Mouse (Mus musculus): ENCODE measurements at regions not wholly inside any gene's neighbourhood (a gene's known extent, or its start where the extent isn't known, plus 50 kb on each side); places are given as distances from the start of the nearest gene placed in this dataset.

DNA sequence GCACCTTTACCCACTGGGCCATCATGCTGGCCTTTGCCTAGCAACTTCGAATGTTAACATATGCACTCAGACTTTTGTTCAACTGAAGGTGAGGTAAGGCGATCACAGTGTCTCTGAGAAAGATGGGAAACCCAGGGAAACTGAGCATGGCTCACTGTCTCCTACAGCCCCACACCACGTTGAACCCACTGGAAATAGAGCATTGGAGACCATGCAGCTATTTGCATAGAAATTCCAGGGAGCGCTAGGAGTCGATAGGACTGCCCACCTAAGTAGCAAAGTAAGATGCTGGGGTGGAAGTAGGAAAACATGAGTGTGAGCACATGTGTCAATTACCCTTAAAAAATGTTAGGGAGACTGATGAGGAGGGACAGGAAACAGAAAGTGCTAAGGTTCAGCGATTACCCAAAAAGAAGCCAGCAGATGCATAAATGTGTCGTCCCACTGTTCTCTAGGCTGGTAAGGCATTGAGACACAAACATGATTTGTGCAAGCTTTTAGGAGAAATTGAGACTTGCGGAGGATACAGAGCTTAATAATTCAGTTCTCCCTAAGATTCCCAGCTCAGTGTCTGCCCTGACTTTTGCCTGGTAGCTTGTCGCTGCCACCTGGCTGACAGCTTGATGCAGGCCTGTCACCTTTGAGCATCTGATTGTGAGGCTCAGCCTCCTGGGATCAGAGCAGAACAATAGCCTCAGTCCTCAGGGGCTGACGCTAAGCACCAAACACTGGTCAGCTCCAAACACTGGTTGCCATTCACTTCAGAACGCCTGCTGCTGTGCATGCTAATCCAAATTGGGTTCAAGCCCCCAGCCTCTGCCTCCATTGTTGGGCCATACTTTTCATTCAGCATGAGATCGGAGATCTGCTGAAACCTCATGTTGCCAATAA lies 183.7 kb upstream of the Rgma start:
- H3K4me3 ChIP-seq (ENCODE audit: control insufficient read depth in 1 of 2, insufficient read depth in 1 of 2, low read depth in 1 of 2, low read length in 2 of 2): no peak overlapping the region
- no peaks in the 10 kb centered on the region for H3K36me3 ChIP-seq (ENCODE audit: control insufficient read depth, insufficient read depth, low read length)
- H3K9ac ChIP-seq (ENCODE audit: low read length): no peak overlapping the region
- WGBS: 54% methylated on average over 12 of the region's 12 CpGs
- no peak for ATAC-seq (ENCODE audit: insufficient number of reproducible peaks, insufficient read depth, low FRiP score, low read depth)
- no peak overlapping the region for H3K4me2 ChIP-seq (ENCODE audit: low read length)
- no peaks in the 10 kb centered on the region; a peak in 1 of 4 replicates for H3K4me1 ChIP-seq (ENCODE audit: control insufficient read depth in 2 of 2, insufficient read depth in 2 of 2, low read length in 2 of 2)
- H3K27ac ChIP-seq (replicated peaks in 1 of 2; ENCODE audit: control insufficient read depth in 1 of 2, insufficient read depth in 1 of 2, low read depth in 2 of 2, low read length in 2 of 2): no peak overlapping the region
- H3K9me3 ChIP-seq (ENCODE audit: control insufficient read depth, low read length): peaks cover 9% of the 10 kb centered on the region; the same call in 1 of the 2 replicates
- peaks cover 2% of the 10 kb centered on the region; the same call in 1 of the 2 replicates for H3K27me3 ChIP-seq (ENCODE audit: control insufficient read depth, insufficient read depth, low read length)

DNA sequence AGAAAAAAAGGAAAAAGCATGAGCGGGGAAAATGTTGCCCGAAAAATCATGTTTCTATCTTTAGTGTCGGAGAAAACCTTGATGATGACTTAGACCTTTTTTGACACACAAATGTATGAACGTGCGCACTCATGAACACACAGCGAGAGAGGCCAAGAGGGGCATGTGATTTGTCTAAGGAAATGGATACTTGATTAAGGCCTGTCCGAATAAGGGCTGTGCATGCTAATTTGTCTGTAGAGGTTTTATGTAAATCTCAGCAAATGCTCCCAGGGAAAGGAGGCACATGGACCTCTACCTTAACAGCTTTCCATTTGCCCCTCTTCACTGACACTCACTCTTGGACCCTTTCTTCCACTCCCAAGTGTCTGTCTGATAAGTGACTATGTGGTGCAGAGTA lies 182.5 kb upstream of the Rgma start:
- Histone ChIP-seq H3K27me3 (ENCODE audit: control insufficient read depth, insufficient read depth, low read length) (peaks cover 2% of the 10 kb centered on the region; the same call in 1 of the 2 replicates), H3K27ac (replicated peaks in 1 of 2; ENCODE audit: control insufficient read depth in 1 of 2, insufficient read depth in 1 of 2, low read depth in 2 of 2, low read length in 2 of 2) (no peak overlapping the region), H3K4me2 (ENCODE audit: low read length) (no peak overlapping the region), H3K9ac (ENCODE audit: low read length) (no peak overlapping the region), H3K36me3 (ENCODE audit: control insufficient read depth, insufficient read depth, low read length) (no peaks in the 10 kb centered on the region), H3K4me1 (ENCODE audit: control insufficient read depth in 2 of 2, insufficient read depth in 2 of 2, low read length in 2 of 2) (no peaks in the 10 kb centered on the region; a peak in 1 of 4 replicates), H3K4me3 (ENCODE audit: control insufficient read depth in 1 of 2, insufficient read depth in 1 of 2, low read depth in 1 of 2, low read length in 2 of 2) (no peak overlapping the region), H3K9me3 (ENCODE audit: control insufficient read depth, low read length) (peaks cover 9% of the 10 kb centered on the region; the same call in 1 of the 2 replicates)
- ATAC-seq (ENCODE audit: insufficient number of reproducible peaks, insufficient read depth, low FRiP score, low read depth): no peak
- 81% methylated on average over 7 of the region's 7 CpGs for WGBS

DNA sequence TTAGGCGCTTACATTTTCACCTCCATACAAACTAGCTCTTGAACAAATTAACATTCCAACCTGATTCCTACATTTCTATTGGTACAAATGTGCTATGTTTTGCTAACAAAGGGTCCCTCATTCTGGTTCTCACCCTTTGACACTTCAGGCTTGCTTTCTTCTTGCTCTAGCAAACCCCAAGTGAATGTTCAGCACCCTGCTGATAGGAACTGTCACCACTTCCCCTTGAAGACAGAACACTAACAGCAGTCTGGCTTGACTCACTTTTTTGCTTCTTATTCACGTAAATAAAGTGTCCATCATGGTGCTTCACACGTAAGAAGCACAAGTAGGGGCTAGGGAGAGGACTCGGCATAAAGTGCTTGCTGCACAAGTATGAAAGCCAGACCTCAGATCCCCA lies 180.0 kb upstream of the Rgma start:
- no peak overlapping the region for H3K4me2 ChIP-seq (ENCODE audit: low read length)
- H3K4me1 ChIP-seq (ENCODE audit: control insufficient read depth in 2 of 2, insufficient read depth in 2 of 2, low read length in 2 of 2): no peaks in the 10 kb centered on the region; a peak in 1 of 4 replicates
- H3K9me3 ChIP-seq (ENCODE audit: control insufficient read depth, low read length): peaks cover 17% of the 10 kb centered on the region
- peaks cover 2% of the 10 kb centered on the region; the same call in 1 of the 2 replicates for H3K27me3 ChIP-seq (ENCODE audit: control insufficient read depth, insufficient read depth, low read length)
- H3K4me3 ChIP-seq (ENCODE audit: control insufficient read depth in 1 of 2, insufficient read depth in 1 of 2, low read depth in 1 of 2, low read length in 2 of 2): no peak overlapping the region
- H3K36me3 ChIP-seq (ENCODE audit: control insufficient read depth, insufficient read depth, low read length): no peaks in the 10 kb centered on the region
- 13% methylated on average over 4 of the region's 4 CpGs for WGBS
- no peak overlapping the region for H3K9ac ChIP-seq (ENCODE audit: low read length)
- no peak for ATAC-seq (ENCODE audit: insufficient number of reproducible peaks, insufficient read depth, low FRiP score, low read depth)
- H3K27ac ChIP-seq (replicated peaks in 1 of 2; ENCODE audit: control insufficient read depth in 1 of 2, insufficient read depth in 1 of 2, low read depth in 2 of 2, low read length in 2 of 2): no peak overlapping the region

GRCm38 (mm10) chr7:73196851-73197531 lies 178.3 kb upstream of the Rgma start:
- WGBS: 62% methylated on average over 12 of the region's 12 CpGs
- Histone ChIP-seq H3K9ac (ENCODE audit: low read length) (no peak overlapping the region), H3K9me3 (ENCODE audit: control insufficient read depth, low read length) (peaks cover 17% of the 10 kb centered on the region), H3K36me3 (ENCODE audit: control insufficient read depth, insufficient read depth, low read length) (no peaks in the 10 kb centered on the region), H3K4me1 (ENCODE audit: control insufficient read depth in 2 of 2, insufficient read depth in 2 of 2, low read length in 2 of 2) (no peaks in the 10 kb centered on the region; a peak in 1 of 4 replicates), H3K4me2 (ENCODE audit: low read length) (no peak overlapping the region), H3K4me3 (ENCODE audit: control insufficient read depth in 1 of 2, insufficient read depth in 1 of 2, low read depth in 1 of 2, low read length in 2 of 2) (no peak overlapping the region), H3K27me3 (ENCODE audit: control insufficient read depth, insufficient read depth, low read length) (0 out of 2 replicates have a peak, but pooled peaks cover 2% of the 10 kb centered on the region), H3K27ac (replicated peaks in 1 of 2; ENCODE audit: control insufficient read depth in 1 of 2, insufficient read depth in 1 of 2, low read depth in 2 of 2, low read length in 2 of 2) (no peak overlapping the region)
- no peak for ATAC-seq (ENCODE audit: insufficient number of reproducible peaks, insufficient read depth, low FRiP score, low read depth)

DNA sequence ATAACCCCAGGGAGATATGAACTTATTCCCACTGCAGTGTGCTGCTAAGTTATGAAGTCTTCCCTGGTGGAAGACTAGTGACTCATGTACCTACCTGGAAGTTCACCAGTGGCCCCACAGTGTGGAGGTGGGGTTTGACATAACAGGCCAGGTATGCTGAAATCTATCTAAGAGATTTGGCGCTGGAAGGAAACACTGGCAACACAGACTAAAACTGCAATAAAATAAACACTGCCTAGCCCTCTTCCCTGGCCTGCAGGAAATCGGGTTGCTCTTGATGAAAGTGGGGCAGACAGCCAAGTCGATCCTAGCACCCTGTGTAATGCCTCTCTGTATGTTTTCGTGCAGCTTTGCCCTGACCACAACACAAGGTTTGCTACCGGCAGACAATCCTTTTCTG lies 177.2 kb upstream of the Rgma start:
- 52% methylated on average over 5 of the region's 5 CpGs for WGBS
- H3K9ac ChIP-seq (ENCODE audit: low read length): no peak overlapping the region
- no peaks in the 10 kb centered on the region for H3K36me3 ChIP-seq (ENCODE audit: control insufficient read depth, insufficient read depth, low read length)
- H3K9me3 ChIP-seq (ENCODE audit: control insufficient read depth, low read length): peaks cover 17% of the 10 kb centered on the region
- H3K4me1 ChIP-seq (ENCODE audit: control insufficient read depth in 2 of 2, insufficient read depth in 2 of 2, low read length in 2 of 2): no peaks in the 10 kb centered on the region; a peak in 1 of 4 replicates
- 0 out of 2 replicates have a peak, but pooled peaks cover under 1% of the 10 kb centered on the region for H3K27me3 ChIP-seq (ENCODE audit: control insufficient read depth, insufficient read depth, low read length)
- ATAC-seq (ENCODE audit: insufficient number of reproducible peaks, insufficient read depth, low FRiP score, low read depth): no peak
- H3K4me3 ChIP-seq (ENCODE audit: control insufficient read depth in 1 of 2, insufficient read depth in 1 of 2, low read depth in 1 of 2, low read length in 2 of 2): no peak overlapping the region
- no peak overlapping the region for H3K27ac ChIP-seq (replicated peaks in 1 of 2; ENCODE audit: control insufficient read depth in 1 of 2, insufficient read depth in 1 of 2, low read depth in 2 of 2, low read length in 2 of 2)
- no peak overlapping the region for H3K4me2 ChIP-seq (ENCODE audit: low read length)

- WGBS: 77% methylated on average over 6 of the region's 6 CpGs
- no peak overlapping the region for H3K27ac ChIP-seq (replicated peaks in 1 of 2; ENCODE audit: control insufficient read depth in 1 of 2, insufficient read depth in 1 of 2, low read depth in 2 of 2, low read length in 2 of 2)
- H3K27me3 ChIP-seq (ENCODE audit: control insufficient read depth, insufficient read depth, low read length): no peaks in the 10 kb centered on the region
- H3K9ac ChIP-seq (ENCODE audit: low read length): no peak overlapping the region
- H3K9me3 ChIP-seq (ENCODE audit: control insufficient read depth, low read length): peaks cover 13% of the 10 kb centered on the region; the same call in 1 of the 2 replicates
- no peak overlapping the region for H3K4me2 ChIP-seq (ENCODE audit: low read length)
- no peaks in the 10 kb centered on the region; a peak in 1 of 4 replicates for H3K4me1 ChIP-seq (ENCODE audit: control insufficient read depth in 2 of 2, insufficient read depth in 2 of 2, low read length in 2 of 2)
- H3K36me3 ChIP-seq (ENCODE audit: control insufficient read depth, insufficient read depth, low read length): no peaks in the 10 kb centered on the region
- no peak for ATAC-seq (ENCODE audit: insufficient number of reproducible peaks, insufficient read depth, low FRiP score, low read depth)
- no peak overlapping the region for H3K4me3 ChIP-seq (ENCODE audit: control insufficient read depth in 1 of 2, insufficient read depth in 1 of 2, low read depth in 1 of 2, low read length in 2 of 2)
Observed at GRCm38 (mm10) chr7:73199967-73200366, 175.3 kb upstream of the Rgma start.

- Histone ChIP-seq H3K4me3 (ENCODE audit: control insufficient read depth in 1 of 2, insufficient read depth in 1 of 2, low read depth in 1 of 2, low read length in 2 of 2) (no peak overlapping the region), H3K9ac (ENCODE audit: low read length) (no peak overlapping the region), H3K4me2 (ENCODE audit: low read length) (no peak overlapping the region), H3K4me1 (ENCODE audit: control insufficient read depth in 2 of 2, insufficient read depth in 2 of 2, low read length in 2 of 2) (no peaks in the 10 kb centered on the region), H3K36me3 (ENCODE audit: control insufficient read depth, insufficient read depth, low read length) (no peaks in the 10 kb centered on the region), H3K9me3 (ENCODE audit: control insufficient read depth, low read length) (peaks cover 13% of the 10 kb centered on the region; the same call in 1 of the 2 replicates), H3K27me3 (ENCODE audit: control insufficient read depth, insufficient read depth, low read length) (no peaks in the 10 kb centered on the region), H3K27ac (replicated peaks in 1 of 2; ENCODE audit: control insufficient read depth in 1 of 2, insufficient read depth in 1 of 2, low read depth in 2 of 2, low read length in 2 of 2) (no peak overlapping the region)
- ATAC-seq (ENCODE audit: insufficient number of reproducible peaks, insufficient read depth, low FRiP score, low read depth): no peak
- WGBS: 75% methylated on average over 6 of the region's 6 CpGs
Observed at GRCm38 (mm10) chr7:73201330-73201729, 174.0 kb upstream of the Rgma start.

All from heart, embryonic 14.5 days (tissue).